ENCODE assay signal across 8 mouse cellular contexts in genomic region chr11:23979332-23979731, GRCm38 (mm10).
DNase-seq lines count a peak whose midpoint lies in the region; ATAC-seq and TF ChIP-seq lines count a peak whose summit lies in the region.

No protein-coding gene starts in this region.

- H3K9me3 ChIP-seq in heart, embryonic 16.5 days (replicated peaks; ENCODE audit: control insufficient read depth, low read length): no peaks in the 10 kb centered on the region
- H3K9me3 ChIP-seq in liver, embryonic 13.5 days (replicated peaks): no peaks in the 10 kb centered on the region
- H3K9me3 ChIP-seq in neural tube, embryonic 14.5 days (ENCODE audit: control insufficient read depth, low read length): no peaks in the 10 kb centered on the region

- peak; percentile 93 for TF ChIP-seq CTCF in bone marrow, adult 2 months (IDR thresholded peaks at IDR 0.05; ENCODE audit: control insufficient read depth, insufficient read depth, low read length)
- TF ChIP-seq CTCF in embryonic fibroblast, embryonic 13.5 days (IDR thresholded peaks at IDR 0.05; ENCODE audit: borderline replicate concordance, insufficient read depth, low read length): peak; percentile 95

- peak; percentile 79 for DNase-seq in kidney, postnatal 10 days
- peak; percentile 13 for DNase-seq in liver, embryonic 13.5 days
- DNase-seq in testis, postnatal 14 days (ENCODE audit: low spot score): peak; percentile 46

- peak; percentile 53 for ATAC-seq in CD4-positive, CD25-positive, alpha-beta regulatory T cell, adult 4 months
- 0 out of 2 replicates have a peak, but pooled peaks have one; percentile 23 for ATAC-seq in heart, embryonic 16.5 days (replicated peaks; ENCODE audit: extremely low read depth, insufficient read depth, low FRiP score)
- ATAC-seq in liver, embryonic 13.5 days (ENCODE audit: low read depth): no peak
- ATAC-seq in neural tube, embryonic 14.5 days (ENCODE audit: low read depth): peak; percentile 91

- WGBS in bone marrow, adult 2 months: 11% methylated on average over 5 of the region's 5 CpGs
- 8% methylated on average over 5 of the region's 5 CpGs for WGBS in heart, embryonic 16.5 days
- WGBS in liver, embryonic 13.5 days (ENCODE audit: insufficient replicate concordance): 12% methylated on average over 5 of the region's 5 CpGs
- WGBS in neural tube, embryonic 14.5 days: 10% methylated on average over 5 of the region's 5 CpGs

- no peak overlapping the region for H3K4me3 ChIP-seq in bone marrow, adult 2 months (replicated peaks; ENCODE audit: control insufficient read depth, low read depth, low read length)
- H3K4me3 ChIP-seq in embryonic fibroblast, embryonic 13.5 days (ENCODE audit: insufficient read depth, low read length): no peak overlapping the region
- H3K4me3 ChIP-seq in heart, embryonic 16.5 days (ENCODE audit: low read length): no peak overlapping the region
- no peak overlapping the region for H3K4me3 ChIP-seq in liver, embryonic 13.5 days (replicated peaks)
- no peak overlapping the region for H3K4me3 ChIP-seq in neural tube, embryonic 14.5 days (ENCODE audit: low read depth, low read length)

- H3K36me3 ChIP-seq in heart, embryonic 16.5 days (ENCODE audit: control insufficient read depth, insufficient read depth): no peaks in the 10 kb centered on the region
- no peaks in the 10 kb centered on the region for H3K36me3 ChIP-seq in liver, embryonic 13.5 days
- no peaks in the 10 kb centered on the region for H3K36me3 ChIP-seq in neural tube, embryonic 14.5 days (ENCODE audit: control insufficient read depth, insufficient read depth, low read length)

- TF ChIP-seq POLR2A in bone marrow, adult 2 months (IDR thresholded peaks at IDR 0.05; ENCODE audit: borderline replicate concordance, control insufficient read depth, low read depth, low read length): no peak
- TF ChIP-seq POLR2A in embryonic fibroblast, embryonic 13.5 days (IDR thresholded peaks at IDR 0.05; ENCODE audit: low read depth, low read length): no peak

- H3K4me2 ChIP-seq in heart, embryonic 16.5 days (ENCODE audit: low read depth, low read length): no peak overlapping the region
- no peak overlapping the region for H3K4me2 ChIP-seq in liver, embryonic 13.5 days
- H3K4me2 ChIP-seq in neural tube, embryonic 14.5 days (ENCODE audit: low read depth, low read length): no peak overlapping the region

- no peak overlapping the region for H3K9ac ChIP-seq in heart, embryonic 16.5 days (ENCODE audit: low read length)
- no peak overlapping the region for H3K9ac ChIP-seq in liver, embryonic 13.5 days
- H3K9ac ChIP-seq in neural tube, embryonic 14.5 days (replicated peaks; ENCODE audit: low read depth, low read length): no peak overlapping the region

- no peak overlapping the region for H3K27ac ChIP-seq in bone marrow, adult 2 months (ENCODE audit: control insufficient read depth, insufficient read depth, low read depth, low read length, poor library complexity)
- no peak overlapping the region for H3K27ac ChIP-seq in embryonic fibroblast, embryonic 13.5 days (ENCODE audit: insufficient read depth, low read length)
- H3K27ac ChIP-seq in heart, embryonic 16.5 days (ENCODE audit: low read length): no peak overlapping the region
- no peak overlapping the region for H3K27ac ChIP-seq in liver, embryonic 13.5 days
- no peak overlapping the region for H3K27ac ChIP-seq in neural tube, embryonic 14.5 days (ENCODE audit: low read depth, low read length)

- H3K4me1 ChIP-seq in bone marrow, adult 2 months (ENCODE audit: control insufficient read depth, insufficient read depth, low read length): no peaks in the 10 kb centered on the region; the same call in 1 of the 2 replicates
- no peaks in the 10 kb centered on the region for H3K4me1 ChIP-seq in embryonic fibroblast, embryonic 13.5 days (ENCODE audit: control insufficient read depth, insufficient read depth, low read length)
- peaks cover 2% of the 10 kb centered on the region; the same call in 1 of the 2 replicates for H3K4me1 ChIP-seq in heart, embryonic 16.5 days (ENCODE audit: control insufficient read depth, insufficient read depth, low read length)
- H3K4me1 ChIP-seq in liver, embryonic 13.5 days (replicated peaks): no peaks in the 10 kb centered on the region
- no peaks in the 10 kb centered on the region for H3K4me1 ChIP-seq in neural tube, embryonic 14.5 days (ENCODE audit: control insufficient read depth, insufficient read depth, low read length)

- no peaks in the 10 kb centered on the region for H3K27me3 ChIP-seq in heart, embryonic 16.5 days (ENCODE audit: control insufficient read depth, insufficient read depth, low read length)
- H3K27me3 ChIP-seq in liver, embryonic 13.5 days: no peaks in the 10 kb centered on the region
- H3K27me3 ChIP-seq in neural tube, embryonic 14.5 days (ENCODE audit: control insufficient read depth, insufficient read depth, low read length): no peaks in the 10 kb centered on the region

Comparison
In these comparisons a context has a peak if more than half of its experiments do, and no peak if none do; other contexts are left out.
1. DNase-seq: peak in every context shown above with its lines; median percentile 79 in kidney, postnatal 10 days; 46 in testis, postnatal 14 days; 13 in liver, embryonic 13.5 days.